ENCODE assay signal across 23 mouse cellular contexts in the genomic region with DNA sequence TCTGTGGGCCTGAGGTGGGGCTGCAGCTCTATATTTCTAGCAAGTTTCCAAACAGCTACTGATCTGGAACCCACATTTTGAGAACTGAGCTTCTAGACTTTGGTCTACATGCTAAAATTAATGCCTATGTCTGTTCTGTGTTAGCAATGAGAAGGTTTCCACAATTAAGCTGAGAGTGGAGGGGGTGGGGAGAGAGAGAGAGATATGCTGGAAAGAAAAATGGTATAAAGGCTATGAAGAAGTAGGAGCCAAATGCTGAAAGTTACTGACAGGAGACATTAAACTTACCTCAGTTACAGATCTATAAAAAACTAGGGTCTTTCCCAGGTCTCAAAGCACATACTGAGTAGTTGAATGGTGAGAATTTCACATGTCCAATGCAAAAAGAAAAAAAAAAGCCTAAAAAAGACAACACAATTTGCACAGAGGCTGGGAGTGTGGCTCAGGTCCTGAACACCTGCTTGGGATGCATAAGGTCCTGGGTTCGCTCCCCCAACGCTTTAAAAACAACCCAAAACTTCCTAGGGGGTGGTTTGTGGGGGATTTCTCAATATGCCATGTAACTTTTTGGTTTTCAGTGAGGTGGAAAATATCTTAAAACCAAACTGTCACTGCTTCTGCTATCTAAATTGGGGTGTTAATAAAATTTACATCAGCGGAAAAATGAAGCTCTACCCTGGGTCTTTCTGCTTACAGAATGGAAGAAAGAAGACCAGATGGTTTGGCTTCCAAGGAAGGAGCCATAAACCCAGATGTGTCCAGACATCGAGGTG.
"Had no signal": no experiment of that assay in that cellular context is flagged by ENCODE, and none has a peak within 500 bp of the region (broad histone marks: within the 10 kb centered on the region; RNA-seq: fewer than 3 reads in every experiment).

No protein-coding gene starts in this region.

- H3K27me3 ChIP-seq: heart, embryonic 15.5 days; hindbrain, embryonic 15.5 days; intestine, embryonic 15.5 days had no signal

- H3K4me3 ChIP-seq: heart, adult 2 months; heart, embryonic 13.5 days; heart, embryonic 15.5 days; hindbrain, embryonic 13.5 days; hindbrain, embryonic 15.5 days; intestine, embryonic 15.5 days; layer of hippocampus, adult 2 months; limb, embryonic 10.5 days; limb, embryonic 12.5 days had no signal

- H3K27ac ChIP-seq: heart, adult 2 months; heart, embryonic 13.5 days; heart, embryonic 15.5 days; hindbrain, embryonic 13.5 days; hindbrain, embryonic 15.5 days; hindbrain, postnatal 0 days; intestine, embryonic 15.5 days; layer of hippocampus, adult 2 months; limb, embryonic 10.5 days; limb, embryonic 12.5 days had no signal

- DNase-seq: gastrocnemius, postnatal 14 days; gastrocnemius, postnatal 36 days; heart, adult 2 months; heart, postnatal 14 days; heart, postnatal 36 days; kidney, adult 18-20 months; kidney, adult 8-10 months; kidney, postnatal 10 days; kidney, postnatal 25 days; kidney, postnatal 4 days; layer of hippocampus, postnatal 36 days; liver had no signal

- H3K9me3 ChIP-seq: heart, embryonic 13.5 days; heart, embryonic 15.5 days; hindbrain, embryonic 13.5 days; hindbrain, embryonic 15.5 days; intestine, embryonic 15.5 days; limb, embryonic 10.5 days; limb, embryonic 12.5 days had no signal

- ATAC-seq: hindbrain, postnatal 0 days; inflammation-experienced regulatory T-cells, adult 6 months; intestine, embryonic 15.5 days; intestine, postnatal 0 days had no signal

- H3K36me3 ChIP-seq: heart, embryonic 13.5 days; heart, embryonic 15.5 days; hindbrain, embryonic 13.5 days; hindbrain, embryonic 15.5 days; intestine, embryonic 15.5 days; limb, embryonic 10.5 days; limb, embryonic 12.5 days had no signal
